9 mouse cellular contexts compared by ENCODE assay signal in the genomic region with DNA sequence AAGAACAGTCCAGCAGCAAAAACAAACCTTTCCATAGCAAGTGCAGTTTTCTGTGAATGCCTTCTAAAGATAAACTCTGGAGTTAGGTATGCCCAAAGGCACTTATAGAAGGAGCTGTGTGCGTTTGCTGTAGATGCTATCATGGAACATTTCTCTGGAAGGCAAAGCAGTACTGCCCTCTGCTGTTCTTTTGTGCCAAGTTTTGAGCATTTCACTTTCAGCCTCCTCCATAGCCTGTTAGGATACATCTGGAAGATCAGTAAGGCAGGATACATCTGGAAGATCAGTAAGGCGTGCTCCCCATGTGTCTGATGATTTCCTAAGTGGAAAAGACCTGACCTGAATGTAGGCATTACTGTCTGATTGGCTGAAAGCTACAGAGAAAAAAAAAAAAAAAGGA. TPM values are rescaled to one million over a fixed set of nuclear protein-coding genes. Genes with fewer than 3 reads are reported as not detected.
DNase-seq lines count a peak whose midpoint lies in the region; ATAC-seq and TF ChIP-seq lines count a peak whose summit lies in the region.
"Had no signal": no experiment of that assay in that cellular context is flagged by ENCODE, and none has a peak within 500 bp of the region (broad histone marks: within the 10 kb centered on the region; RNA-seq: fewer than 3 reads in every experiment).

No protein-coding gene starts in this region.

- no peak overlapping the region for H3K4me2 ChIP-seq in lung, postnatal 0 days (replicated peaks; ENCODE audit: low read depth, low read length)

- H3K9me3 ChIP-seq in lung, postnatal 0 days (ENCODE audit: low read length) = no peaks in the 10 kb centered on the region

- no peak for TF ChIP-seq EP300 in lung, postnatal 0 days (IDR thresholded peaks at IDR 0.05)

- no peaks in the 10 kb centered on the region for H3K36me3 ChIP-seq in lung, postnatal 0 days (ENCODE audit: insufficient read depth, low read length)

- no peak overlapping the region for H3K27ac ChIP-seq in lung, postnatal 0 days (ENCODE audit: low read length)
- H3K27ac ChIP-seq: macrophage had no signal

- H3K4me1 ChIP-seq in lung, postnatal 0 days (ENCODE audit: insufficient read depth, low read depth, low read length) = no peaks in the 10 kb centered on the region

- H3K9ac ChIP-seq in lung, postnatal 0 days (replicated peaks; ENCODE audit: low read depth) = no peak overlapping the region

- H3K27me3 ChIP-seq in lung, postnatal 0 days (replicated peaks; ENCODE audit: insufficient read depth, low read length) = no peaks in the 10 kb centered on the region

- ATAC-seq in lung, postnatal 0 days = peak; percentile 38; the same call in 1 of the 2 replicates

- peak; percentile 83 for TF ChIP-seq CTCF in lung, postnatal 0 days (IDR thresholded peaks at IDR 0.05)

- 12% methylated on average over 2 of the region's 2 CpGs for WGBS in lung, postnatal 0 days

- no peak overlapping the region for H3K4me3 ChIP-seq in lung, postnatal 0 days (ENCODE audit: low read depth, low read length)

- peak; percentile 39 to 81 for DNase-seq in layer of hippocampus, adult 18-20 months (ENCODE audit: low spot score in 2 of 2)
- no peak for DNase-seq in layer of hippocampus, postnatal 36 days
- peak; percentile 35 for DNase-seq in CD4-positive helper T cell, adult 2 months (ENCODE audit: low read depth, low spot score)
- peak; percentile 85 for DNase-seq in NIH3T3 (ENCODE audit: low read depth)
- DNase-seq in heart, adult 9 months (ENCODE audit: low spot score in 2 of 2) = peak; percentile 42 to 49
- peak; percentile 82 for DNase-seq in lung, postnatal 0 days (ENCODE audit: low spot score)
- DNase-seq in natural killer cell, adult 2 months (ENCODE audit: low spot score in 2 of 2) = no peak
- no peak for DNase-seq in ovary, postnatal 36 days (ENCODE audit: low spot score)

RNA-seq across cellular contexts. Expression of a gene that starts 11.5 kb away (rescaled TPM):
- under 1 TPM; 0.33 to 0.35 TPM for total RNA-seq in layer of hippocampus, adult 18-20 months (2021)
- under 1 TPM; 0.22 to 0.28 TPM for total RNA-seq in layer of hippocampus, postnatal 36 days (2021)
- polyA plus RNA-seq in lung, postnatal 0 days (2015; fragmentation: Nextera tagmentation; extraction: Ambion mirVana) = 0.36 and 0.54 TPM in 2 replicates
- polyA plus RNA-seq: macrophage had no signal

RNA-seq across cellular contexts. Expression of a gene that starts 16.8 kb away (rescaled TPM):
- total RNA-seq in layer of hippocampus, adult 18-20 months (2021) = not detected
- total RNA-seq in layer of hippocampus, postnatal 36 days (2021) = not detected
- 0.18 TPM in 1 of 2 replicates, not detected in the other for polyA plus RNA-seq in lung, postnatal 0 days (2015; fragmentation: Nextera tagmentation; extraction: Ambion mirVana)
- polyA plus RNA-seq: macrophage had no signal

RNA-seq across cellular contexts. Expression of a gene that starts 38.3 kb away (rescaled TPM):
- 10 to 100 TPM; 42.3 to 44.4 TPM for total RNA-seq in layer of hippocampus, adult 18-20 months (2021)
- 10 to 100 TPM; 28.3 to 28.8 TPM for total RNA-seq in layer of hippocampus, postnatal 36 days (2021)
- 17.9 and 19.1 TPM in 2 replicates for polyA plus RNA-seq in lung, postnatal 0 days (2015; fragmentation: Nextera tagmentation; extraction: Ambion mirVana)

Comparison
In these comparisons a context has a peak if more than half of its experiments do, and no peak if none do; other contexts are left out.
1. DNase-seq: peak in layer of hippocampus, adult 18-20 months (2 of 2), CD4-positive helper T cell, adult 2 months (single experiment), NIH3T3 (single experiment), heart, adult 9 months (2 of 2) and lung, postnatal 0 days (single experiment); none in layer of hippocampus, postnatal 36 days (0 of 2), natural killer cell, adult 2 months (0 of 2) and ovary, postnatal 36 days (single experiment).